Mouse (Mus musculus): ENCODE measurements at regions not wholly inside any gene's neighbourhood (a gene's known extent, or its start where the extent isn't known, plus 50 kb on each side); places are given as distances from the start of the nearest gene placed in this dataset.

- DNase-seq (ENCODE audit: low read depth, low spot score) = no peak
These were observed 79.1 kb downstream of the Cyp26b1 start for GRCm38 (mm10) chr6:84514623-84515022.

- DNase-seq (ENCODE audit: low read depth, low spot score) = no peak
These were observed 85.1 kb downstream of the Cyp26b1 start for GRCm38 (mm10) chr6:84508598-84508997.

GRCm38 (mm10) chr6:84506675-84507074 lies 87.0 kb downstream of the Cyp26b1 start:
- no peak for DNase-seq (ENCODE audit: low read depth, low spot score)

- no peak for DNase-seq (ENCODE audit: low read depth, low spot score)
These were observed 93.3 kb downstream of the Cyp26b1 start for GRCm38 (mm10) chr6:84500255-84500886.

GRCm38 (mm10) chr6:84498076-84498475 lies 95.6 kb downstream of the Cyp26b1 start:
- no peak for DNase-seq (ENCODE audit: low read depth, low spot score)

- no peak for DNase-seq (ENCODE audit: low read depth, low spot score)
These were observed 100.0 kb downstream of the Cyp26b1 start for GRCm38 (mm10) chr6:84493676-84494075.

- no peak for DNase-seq (ENCODE audit: low read depth, low spot score)
These were observed 100.5 kb downstream of the Cyp26b1 start for GRCm38 (mm10) chr6:84493169-84493568.

GRCm38 (mm10) chr6:84492594-84492993 lies 101.1 kb downstream of the Cyp26b1 start:
- no peak for DNase-seq (ENCODE audit: low read depth, low spot score)

- DNase-seq (ENCODE audit: low read depth, low spot score) = no peak
These were observed 102.6 kb downstream of the Cyp26b1 start for GRCm38 (mm10) chr6:84491106-84491505.

GRCm38 (mm10) chr6:84481205-84481604 lies 112.5 kb downstream of the Cyp26b1 start:
- no peak for DNase-seq (ENCODE audit: low read depth, low spot score)

GRCm38 (mm10) chr6:84477072-84477471 lies 116.6 kb downstream of the Cyp26b1 start:
- no peak for DNase-seq (ENCODE audit: low read depth, low spot score)

GRCm38 (mm10) chr6:84476466-84476865 lies 117.2 kb downstream of the Cyp26b1 start:
- DNase-seq (ENCODE audit: low read depth, low spot score) = no peak

GRCm38 (mm10) chr6:84474835-84475234 lies 118.9 kb downstream of the Cyp26b1 start:
- no peak for DNase-seq (ENCODE audit: low read depth, low spot score)

- DNase-seq (ENCODE audit: low read depth, low spot score) = no peak
These were observed 120.5 kb downstream of the Cyp26b1 start for GRCm38 (mm10) chr6:84473171-84473570.

- DNase-seq (ENCODE audit: low read depth, low spot score) = no peak
These were observed 121.4 kb downstream of the Cyp26b1 start for GRCm38 (mm10) chr6:84472287-84472686.

GRCm38 (mm10) chr6:84467319-84467718 lies 126.4 kb downstream of the Cyp26b1 start:
- no peak for DNase-seq (ENCODE audit: low read depth, low spot score)

- no peak for DNase-seq (ENCODE audit: low read depth, low spot score)
These were observed 127.5 kb downstream of the Cyp26b1 start for GRCm38 (mm10) chr6:84466223-84466622.

- DNase-seq (ENCODE audit: low read depth, low spot score) = no peak
These were observed 128.1 kb downstream of the Cyp26b1 start for GRCm38 (mm10) chr6:84465596-84465995.

- no peak for DNase-seq (ENCODE audit: low read depth, low spot score)
These were observed 129.9 kb downstream of the Cyp26b1 start for GRCm38 (mm10) chr6:84463592-84464367.

- no peak for DNase-seq (ENCODE audit: low read depth, low spot score)
These were observed 136.9 kb downstream of the Cyp26b1 start for GRCm38 (mm10) chr6:84456803-84457202.

GRCm38 (mm10) chr6:84445093-84445492 lies 148.6 kb downstream of the Cyp26b1 start:
- DNase-seq (ENCODE audit: low read depth, low spot score) = no peak

- no peak for DNase-seq (ENCODE audit: low read depth, low spot score)
These were observed 151.0 kb downstream of the Cyp26b1 start for GRCm38 (mm10) chr6:84442667-84443066.

Measured in CD4-positive helper T cell, adult 2 months (primary cell).